Mouse (Mus musculus): ENCODE measurements around the gene Olfr544.

The Olfr544 gene

GRCm38 (mm10) chr7:102477377-102477776 is 10.7 kb downstream of the Olfr544 start:
- no peak for DNase-seq (ENCODE audit: low spot score in 2 of 2)

- no peak for DNase-seq (ENCODE audit: low spot score in 2 of 2)
Observed at GRCm38 (mm10) chr7:102476601-102477000, 11.5 kb downstream of the Olfr544 start.

- no peak for DNase-seq (ENCODE audit: low spot score in 2 of 2)
Observed at GRCm38 (mm10) chr7:102472675-102473074, 15.4 kb downstream of the Olfr544 start.

- DNase-seq (ENCODE audit: low spot score in 2 of 2) = no peak
Observed at GRCm38 (mm10) chr7:102467566-102467965, 20.5 kb downstream of the Olfr544 start.

GRCm38 (mm10) chr7:102458618-102459380 is 29.3 kb downstream of the Olfr544 start:
- DNase-seq (ENCODE audit: low spot score in 2 of 2) = peak in 1 of 2 experiments; percentile 20

- DNase-seq (ENCODE audit: low spot score in 2 of 2) = no peak
Observed at GRCm38 (mm10) chr7:102446438-102446837, 41.7 kb downstream of the Olfr544 start.

GRCm38 (mm10) chr7:102444301-102444700 is 43.8 kb downstream of the Olfr544 start:
- no peak for DNase-seq (ENCODE audit: low spot score in 2 of 2)

DNA sequence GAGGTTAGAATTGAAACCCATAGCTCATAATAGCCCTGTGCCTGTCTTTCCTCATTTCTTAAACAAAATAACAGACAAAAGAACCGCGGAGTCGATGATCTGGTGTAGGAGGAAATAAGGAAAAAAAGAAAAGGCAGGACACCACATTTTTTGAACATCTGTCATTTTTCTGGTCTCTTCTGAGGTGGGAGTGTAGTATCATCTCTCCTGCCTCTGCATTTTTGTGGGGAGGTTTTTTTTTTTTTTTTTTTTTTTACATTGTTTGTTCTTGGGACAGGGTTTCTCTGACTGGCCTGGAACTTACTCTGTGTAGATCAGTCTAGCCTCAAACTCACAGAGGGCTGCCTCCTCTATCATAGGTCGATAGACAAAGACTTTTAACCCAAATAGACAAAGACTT is 45.7 kb downstream of the Olfr544 start:
- no peak for DNase-seq (ENCODE audit: low spot score in 2 of 2)

DNA sequence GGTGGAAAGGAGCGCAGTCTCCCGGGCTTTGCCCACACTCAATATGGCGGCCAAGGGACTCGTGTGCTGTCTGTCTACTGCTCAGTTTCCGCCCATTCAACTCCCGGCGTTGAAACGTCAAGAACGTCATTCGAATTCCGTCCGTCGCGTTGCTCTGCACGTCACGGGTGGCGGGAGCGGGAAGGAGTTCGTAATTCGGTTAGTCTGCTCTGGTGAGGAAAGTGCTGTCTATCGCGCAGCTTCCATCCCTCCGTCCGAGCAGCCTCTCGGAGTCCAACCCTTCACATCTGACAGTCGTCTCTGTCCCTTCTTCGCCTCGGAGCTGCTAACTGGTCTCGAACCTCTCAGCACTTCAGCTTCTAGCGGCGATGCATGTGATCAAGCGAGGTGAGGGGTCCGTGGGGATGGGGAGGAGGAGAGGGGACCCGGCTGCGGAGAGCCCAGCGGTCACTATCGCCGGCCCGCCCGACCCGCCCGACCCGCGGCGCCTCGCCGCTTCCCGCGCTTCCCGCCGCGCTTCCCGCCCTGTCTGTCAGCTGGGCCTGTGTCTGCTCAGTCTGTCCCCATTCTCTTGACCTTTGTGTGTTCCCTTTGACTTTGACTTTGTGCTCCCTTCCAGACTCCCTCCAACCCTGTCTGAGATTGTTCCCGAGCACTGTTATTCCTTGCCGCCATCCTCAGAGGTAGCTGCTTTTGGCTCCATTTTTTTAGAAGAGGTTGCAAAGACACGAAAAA is 46.3 kb downstream of the Olfr544 start, which contains the start of gene Rrm1:
Gene Rrm1, plus strand, starts transcription at position 39 of the 735 bp plus-strand sequence.
- DNase-seq (ENCODE audit: low spot score in 2 of 2) = peak; percentile 92 to 93

GRCm38 (mm10) chr7:102440822-102441656 is 47.1 kb downstream of the Olfr544 start:
- no peak for DNase-seq (ENCODE audit: low spot score in 2 of 2)

- no peak for DNase-seq (ENCODE audit: low spot score in 2 of 2)
Observed at GRCm38 (mm10) chr7:102434344-102434743, 53.8 kb downstream of the Olfr544 start.

Measured in urinary bladder, adult 18-20 months (tissue).